Mouse (Mus musculus): ENCODE results near the gene Cyba.

- TF ChIP-seq POLR2A (IDR thresholded peaks at IDR 0.05; ENCODE audit: low read depth, low read length) (no peak), CTCF (IDR thresholded peaks at IDR 0.05; ENCODE audit: extremely low read depth, insufficient read length, insufficient replicate concordance, low read depth, low read length) (no peak)
Measured at GRCm38 (mm10) chr8:122482448-122482847, 49.7 kb upstream of the Cyba start.

Measured in small intestine, adult 2 months (tissue).